Mouse (Mus musculus) macrophage (primary cell): Measurements from ENCODE around the gene Cltc. TPM values are rescaled to one million over a fixed set of nuclear protein-coding genes. Genes with fewer than 3 reads are reported as not detected.
A peak's percentile ranks its signal among the peaks of the same experiment; 100 is the strongest.
"Not testable (repeated sequence)": the region's sequence is repeated elsewhere in the genome, so short reads cannot be mapped to it uniquely, and the experiment has no call there.

Experiments
- H3K27ac ChIP-seq: fragments of 350-480 bp; formaldehyde crosslinking; 2 replicates; pipeline ENCODE4 v1.9.0; 2021
- H3K36me3 ChIP-seq: fragments of 350-480 bp; formaldehyde crosslinking; 2 replicates; pipeline ENCODE4 v1.9.0; 2021; ENCODE audit errors: inconsistent target
- H3K4me3 ChIP-seq: fragments of 350-480 bp; formaldehyde crosslinking; 2 replicates; pipeline ENCODE4 v1.9.0; 2021; ENCODE audit errors: inconsistent target
- H3K79me2 ChIP-seq: fragments of 350-480 bp; formaldehyde crosslinking; 2 replicates; pipeline ENCODE4 v1.9.0; 2021; ENCODE audit errors: inconsistent target
- WGBS: methylation state at CpG from one replicate; pipeline ENCODE4 v1.1.7; 2026; ENCODE audit warnings: inconsistent platforms; ENCODE audit not compliant: missing documents; 5-methylcytosine and 5-hydroxymethylcytosine counted together
- polyA plus RNA-seq: library from polyadenylated mRNA; stranded (reverse); fragments of 250-400 nt; gene quantifications from 3 replicates; pipeline ENCODE4 v1.2.4, GENCODE M21; 2018; ENCODE audit warnings: inconsistent platforms

Cltc gene
- polyA plus RNA-seq, 1 experiment from 2014 or later: 483 TPM

DNA sequence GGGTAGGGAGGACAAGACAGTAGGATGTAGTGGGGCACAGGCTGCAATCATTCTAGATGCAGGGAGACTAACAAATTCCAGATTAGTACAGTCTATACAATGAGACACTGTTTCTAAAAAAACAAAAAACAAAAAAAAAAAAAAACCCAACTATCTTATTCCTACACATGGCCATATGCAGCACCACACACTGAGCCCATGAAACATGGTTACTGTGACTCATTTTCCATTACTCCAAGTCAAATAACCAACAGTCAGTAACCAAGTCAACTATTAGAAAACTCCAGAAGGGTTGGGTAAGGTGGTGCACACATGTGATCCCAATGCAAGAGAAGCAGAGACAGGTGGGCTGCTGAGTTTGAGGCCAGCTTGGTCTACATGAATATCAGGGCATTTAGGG, 5.0 kb downstream of the Cltc start:
- Histone ChIP-seq H3K27ac (peak overlapping the region; percentile 99), H3K36me3 (no peaks in the 10 kb centered on the region), H3K79me2 (peaks cover 99% of the 10 kb centered on the region), H3K4me3 (no peak overlapping the region)

DNA sequence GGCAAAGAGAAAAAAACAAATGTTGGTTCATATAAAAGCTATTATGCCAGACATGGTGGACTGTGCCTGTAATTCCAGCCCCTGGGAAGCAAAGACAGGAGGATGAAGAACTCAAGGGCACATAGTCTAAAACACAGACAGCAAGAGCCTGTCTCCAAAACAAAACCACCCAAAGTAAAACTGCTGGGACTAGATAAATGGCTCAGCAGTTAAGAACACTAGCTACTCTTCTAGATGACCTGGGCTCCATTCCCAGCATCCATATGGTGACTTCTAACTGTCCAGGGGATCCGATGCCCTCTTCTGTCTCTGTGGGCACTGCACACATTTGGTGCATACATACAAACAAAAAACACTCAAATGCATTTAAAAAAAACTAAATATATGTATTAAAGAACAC, 6.4 kb downstream of the Cltc start:
- WGBS: 100% methylated on average over 1 of the region's 1 CpGs
- Histone ChIP-seq H3K36me3 (no peaks in the 10 kb centered on the region), H3K4me3 (no peak overlapping the region), H3K27ac (peak overlapping the region; percentile 88), H3K79me2 (peaks cover 100% of the 10 kb centered on the region)

GRCm38 (mm10) chr11:86749776-86750423, 7.5 kb downstream of the Cltc start:
- H3K79me2 ChIP-seq: peaks cover 100% of the 10 kb centered on the region
- H3K36me3 ChIP-seq: no peaks in the 10 kb centered on the region
- H3K4me3 ChIP-seq: no peak overlapping the region
- peak overlapping the region; percentile 88 for H3K27ac ChIP-seq
- WGBS: 91% methylated on average over 3 of the region's 3 CpGs

DNA sequence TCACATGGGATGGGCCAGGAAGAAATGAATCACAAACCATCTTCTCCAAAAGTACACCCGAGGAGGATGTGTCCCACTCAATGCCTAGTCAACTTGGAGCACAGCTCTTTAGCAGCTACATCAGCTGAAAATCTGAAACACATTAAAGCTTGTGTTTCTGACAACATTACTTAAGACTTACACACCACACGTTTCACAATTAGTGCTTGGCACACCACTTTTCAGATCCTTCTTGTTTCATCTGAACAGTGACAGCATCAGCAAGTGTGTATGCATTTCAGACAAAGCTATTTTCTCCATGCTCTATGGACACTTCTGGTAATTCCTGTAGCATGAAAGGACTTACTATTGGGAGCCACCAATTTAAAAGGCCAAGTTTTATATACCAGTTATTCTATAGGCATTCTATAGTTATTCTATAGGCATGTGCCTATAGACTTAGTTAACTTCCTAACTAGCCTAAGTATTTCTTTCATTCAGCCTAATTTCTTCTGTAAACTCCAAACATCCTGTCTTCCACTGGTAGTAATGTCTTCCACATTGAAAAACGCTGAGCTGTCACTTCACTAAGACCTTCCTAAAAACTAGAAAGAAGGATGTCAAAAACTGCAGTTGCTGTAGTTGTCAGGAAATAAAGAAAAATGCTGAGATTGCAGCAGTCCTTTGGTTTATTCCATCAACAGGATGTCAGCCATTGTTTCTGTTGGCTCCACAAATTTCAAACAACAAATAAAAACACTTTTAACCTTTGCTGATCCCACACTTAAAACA, 11.5 kb downstream of the Cltc start:
- H3K36me3 ChIP-seq: no peaks in the 10 kb centered on the region
- WGBS: 28% methylated on average over 3 of the region's 3 CpGs
- H3K4me3 ChIP-seq: no peak overlapping the region
- H3K27ac ChIP-seq: peak overlapping the region; percentile 86
- peaks cover 100% of the 10 kb centered on the region for H3K79me2 ChIP-seq

DNA sequence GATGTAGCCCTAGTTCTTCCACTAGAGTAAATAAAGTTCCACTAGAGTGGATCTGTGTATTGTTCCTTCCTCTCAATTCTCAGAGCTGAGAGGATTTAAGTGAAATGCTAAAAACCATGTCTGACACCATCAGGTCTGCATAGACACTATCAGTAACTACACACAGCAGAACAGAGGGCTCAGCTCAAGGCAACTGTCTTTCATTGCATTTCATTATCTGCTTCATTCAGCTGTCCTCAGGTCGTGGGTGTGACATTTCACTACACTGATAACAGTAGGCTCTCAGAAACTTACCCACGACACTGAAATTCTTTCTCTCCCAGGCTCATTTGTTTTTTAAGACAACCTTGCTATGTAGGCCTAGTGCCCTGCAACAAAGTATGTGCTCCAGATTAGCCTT, 14.8 kb downstream of the Cltc start:
- Histone ChIP-seq H3K27ac (peak overlapping the region; percentile 15; the same call in 1 of the 2 replicates), H3K4me3 (no peak overlapping the region), H3K36me3 (0 out of 2 replicates have a peak, but pooled peaks cover under 1% of the 10 kb centered on the region), H3K79me2 (peaks cover 100% of the 10 kb centered on the region)
- 72% methylated on average over 2 of the region's 2 CpGs for WGBS

- Histone ChIP-seq H3K79me2 (peaks cover 100% of the 10 kb centered on the region), H3K27ac (peak overlapping the region; percentile 12; the same call in 1 of the 2 replicates), H3K36me3 (0 out of 2 replicates have a peak, but pooled peaks cover 10% of the 10 kb centered on the region), H3K4me3 (no peak overlapping the region)
- 82% methylated on average over 5 of the region's 5 CpGs for WGBS
Measured at GRCm38 (mm10) chr11:86741505-86741904, 15.9 kb downstream of the Cltc start.

DNA sequence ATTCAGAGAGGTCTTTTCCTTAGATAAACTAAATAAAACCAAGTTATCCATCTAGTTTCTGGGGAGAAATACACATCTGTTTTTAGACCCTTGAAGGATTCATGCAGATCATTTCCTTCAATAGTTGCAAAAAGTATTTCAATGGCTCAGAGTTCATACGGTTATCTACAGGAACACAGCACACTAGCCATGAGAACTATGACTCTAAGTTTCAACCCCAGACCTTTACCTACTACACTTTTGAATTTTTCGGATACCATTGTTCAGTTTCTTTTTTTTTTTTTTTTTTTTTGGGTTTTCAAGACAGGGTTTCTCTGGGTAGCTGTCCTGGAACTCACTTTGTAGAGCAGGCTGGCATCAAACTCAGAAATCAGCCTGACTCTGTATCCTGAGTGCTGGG, 17.9 kb downstream of the Cltc start:
- Histone ChIP-seq H3K79me2 (peaks cover 100% of the 10 kb centered on the region), H3K4me3 (no peak overlapping the region), H3K27ac (peak overlapping the region; percentile 54; the same call in 1 of the 2 replicates), H3K36me3 (peaks cover 21% of the 10 kb centered on the region; the same call in 1 of the 2 replicates)
- 75% methylated on average over 2 of the region's 2 CpGs for WGBS

GRCm38 (mm10) chr11:86738956-86739355, 18.4 kb downstream of the Cltc start:
- peaks cover 21% of the 10 kb centered on the region; the same call in 1 of the 2 replicates for H3K36me3 ChIP-seq
- peak overlapping the region; percentile 54 for H3K27ac ChIP-seq
- WGBS: 0% methylated on average over 1 of the region's 1 CpGs
- peaks cover 100% of the 10 kb centered on the region for H3K79me2 ChIP-seq
- no peak overlapping the region for H3K4me3 ChIP-seq

- H3K36me3 ChIP-seq: peaks cover 24% of the 10 kb centered on the region; the same call in 1 of the 2 replicates
- not testable (repeated sequence) for H3K4me3 ChIP-seq
- WGBS: 100% methylated on average over 1 of the region's 1 CpGs
- peak overlapping the region; percentile 54 for H3K27ac ChIP-seq
- H3K79me2 ChIP-seq: peaks cover 100% of the 10 kb centered on the region
Measured at GRCm38 (mm10) chr11:86738308-86738707, 19.1 kb downstream of the Cltc start.

- Histone ChIP-seq H3K4me3 (no peak overlapping the region), H3K27ac (no peak overlapping the region), H3K79me2 (peaks cover 100% of the 10 kb centered on the region), H3K36me3 (peaks cover 26% of the 10 kb centered on the region)
- 90% methylated on average over 7 of the region's 8 CpGs for WGBS
Measured at GRCm38 (mm10) chr11:86737301-86738000, 19.9 kb downstream of the Cltc start.

DNA sequence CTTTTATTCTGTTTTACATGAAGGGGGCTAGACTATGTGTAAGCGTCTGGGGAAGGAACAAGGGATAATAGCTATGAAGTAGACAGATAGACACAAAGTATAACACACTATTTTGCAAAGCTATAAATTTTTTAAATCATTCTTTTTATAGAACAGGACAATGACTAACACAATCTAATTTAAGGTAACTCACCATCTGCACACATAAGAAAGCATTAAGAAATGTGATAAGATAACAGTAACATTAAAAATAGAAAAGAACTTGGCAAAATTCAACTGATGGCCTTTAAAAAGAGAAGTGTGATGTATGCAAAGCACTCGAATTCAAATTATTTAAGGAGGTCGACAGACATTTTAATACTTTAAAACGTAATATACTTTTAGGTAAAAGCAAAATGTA, 22.4 kb downstream of the Cltc start:
- Histone ChIP-seq H3K36me3 (peaks cover 43% of the 10 kb centered on the region), H3K4me3 (no peak overlapping the region), H3K27ac (no peak overlapping the region), H3K79me2 (peaks cover 100% of the 10 kb centered on the region)
- 94% methylated on average over 4 of the region's 4 CpGs for WGBS

- Histone ChIP-seq H3K79me2 (peaks cover 100% of the 10 kb centered on the region), H3K27ac (no peak overlapping the region), H3K4me3 (no peak overlapping the region), H3K36me3 (peaks cover 49% of the 10 kb centered on the region)
- WGBS: 78% methylated on average over 9 of the region's 10 CpGs
Measured at GRCm38 (mm10) chr11:86734241-86734939, 23.0 kb downstream of the Cltc start.

GRCm38 (mm10) chr11:86731443-86731842, 25.9 kb downstream of the Cltc start:
- Histone ChIP-seq H3K4me3 (no peak overlapping the region), H3K79me2 (peaks cover 100% of the 10 kb centered on the region), H3K27ac (peak overlapping the region; percentile 52), H3K36me3 (peaks cover 54% of the 10 kb centered on the region)
- WGBS: 71% methylated on average over 2 of the region's 2 CpGs

DNA sequence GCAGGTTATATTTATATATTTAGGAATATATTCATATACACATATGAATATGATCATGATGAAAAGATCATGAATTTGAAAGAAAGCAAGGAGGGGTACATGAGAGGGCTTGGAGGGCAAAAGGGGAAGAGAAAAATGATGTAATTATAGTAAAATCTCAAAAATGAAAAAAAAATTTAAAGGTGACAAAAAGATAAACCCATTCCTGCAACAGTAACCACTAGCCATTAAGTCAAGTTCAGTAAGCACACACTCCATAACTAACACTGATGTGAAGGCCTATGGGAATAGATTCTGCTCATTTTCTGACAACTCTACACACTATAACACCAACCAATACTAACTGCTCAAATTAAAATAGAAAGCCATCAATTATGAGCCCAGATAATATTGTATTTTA, 31.8 kb downstream of the Cltc start:
- Histone ChIP-seq H3K79me2 (peaks cover 100% of the 10 kb centered on the region), H3K36me3 (peaks cover 49% of the 10 kb centered on the region), H3K27ac (no peak overlapping the region), H3K4me3 (no peak overlapping the region)
